Mouse (Mus musculus): ENCODE measurements around the gene Sox5. TPM values are rescaled to one million over a fixed set of nuclear protein-coding genes. Genes with fewer than 3 reads are reported as not detected.

Gene Sox5
- polyA plus RNA-seq, 1 experiment from 2014 or later = 14.1 TPM

DNA sequence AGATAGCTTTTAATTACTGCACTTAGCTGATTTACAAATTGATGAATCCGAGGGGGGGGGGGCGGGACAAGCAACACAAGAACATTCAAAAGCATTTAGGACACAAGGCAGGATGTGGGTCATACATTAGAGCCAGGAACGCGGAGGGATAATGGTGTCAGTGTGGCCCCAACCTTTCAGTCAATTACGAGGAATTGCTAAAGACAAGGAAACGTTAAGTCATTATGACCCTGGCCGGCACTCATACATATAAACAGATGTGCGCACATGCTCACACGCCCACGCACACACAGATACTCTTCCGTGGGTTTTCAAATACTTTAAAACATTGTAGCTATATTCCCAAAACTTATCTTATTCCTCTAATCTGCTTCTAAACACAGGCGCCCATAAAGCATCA is 19.9 kb downstream of the Sox5 start:
- Histone ChIP-seq H3K27me3 (no peaks in the 10 kb centered on the region), H3K36me3 (no peaks in the 10 kb centered on the region), H3K9me3 (replicated peaks) (no peaks in the 10 kb centered on the region), H3K4me3 (replicated peaks) (no peak overlapping the region), H3K9ac (no peak overlapping the region), H3K27ac (no peak overlapping the region), H3K4me1 (0 out of 2 replicates have a peak, but pooled peaks cover 3% of the 10 kb centered on the region), H3K4me2 (no peak overlapping the region)
- ATAC-seq (replicated peaks; ENCODE audit: low FRiP score) = no peak
- WGBS = 70% methylated on average over 12 of the region's 12 CpGs

DNA sequence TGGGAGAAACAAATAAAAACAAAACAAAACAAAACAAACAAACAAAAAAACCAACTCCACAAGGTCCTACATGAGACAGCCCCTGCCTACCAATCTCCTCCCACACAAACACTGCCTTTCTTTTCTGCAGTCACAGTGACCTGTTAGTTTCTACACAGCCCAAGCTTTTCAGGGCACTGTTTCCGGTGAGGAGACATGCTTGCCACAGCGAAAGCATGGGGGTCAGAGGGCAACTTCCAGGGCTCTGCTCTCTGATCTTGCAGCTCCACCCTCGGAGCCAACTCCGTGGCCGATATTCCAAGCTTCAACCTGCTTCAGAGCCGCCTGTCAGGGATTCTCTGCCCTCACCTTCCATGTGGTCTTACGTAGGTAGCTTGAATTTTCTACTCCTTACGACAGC is 22.6 kb downstream of the Sox5 start:
- H3K9me3 ChIP-seq (replicated peaks) = no peaks in the 10 kb centered on the region
- no peak overlapping the region for H3K27ac ChIP-seq
- no peaks in the 10 kb centered on the region for H3K36me3 ChIP-seq
- no peak for ATAC-seq (replicated peaks; ENCODE audit: low FRiP score)
- no peak overlapping the region for H3K9ac ChIP-seq
- no peak overlapping the region for H3K4me2 ChIP-seq
- H3K27me3 ChIP-seq = no peaks in the 10 kb centered on the region
- H3K4me1 ChIP-seq = peaks cover 10% of the 10 kb centered on the region; the same call in 1 of the 2 replicates
- WGBS = 33% methylated on average over 8 of the region's 8 CpGs
- no peak overlapping the region for H3K4me3 ChIP-seq (replicated peaks)

DNA sequence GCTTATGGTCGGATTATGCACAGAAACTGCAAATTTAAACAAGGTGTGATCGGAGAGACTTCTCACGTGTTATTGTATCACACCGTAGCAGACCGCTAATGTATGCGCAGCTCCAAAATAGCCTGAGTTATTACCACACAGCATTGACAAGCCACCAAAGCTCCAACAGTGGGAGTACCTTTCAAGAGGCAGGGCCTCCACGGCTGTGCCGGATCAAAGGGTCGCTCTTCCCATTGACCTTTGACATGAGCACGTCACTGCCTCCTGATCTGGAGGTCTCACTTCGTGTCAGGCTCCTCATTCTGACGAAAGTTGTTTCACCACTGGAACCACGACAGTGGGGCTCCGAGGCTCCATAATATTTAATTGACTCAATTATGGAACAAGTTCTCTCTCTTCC is 24.4 kb downstream of the Sox5 start:
- H3K27ac ChIP-seq = no peak overlapping the region
- H3K4me2 ChIP-seq = no peak overlapping the region
- H3K9ac ChIP-seq = no peak overlapping the region
- WGBS = 40% methylated on average over 14 of the region's 14 CpGs
- ATAC-seq (replicated peaks; ENCODE audit: low FRiP score) = no peak
- H3K4me1 ChIP-seq = peaks cover 18% of the 10 kb centered on the region; the same call in 1 of the 2 replicates
- H3K9me3 ChIP-seq (replicated peaks) = no peaks in the 10 kb centered on the region
- H3K4me3 ChIP-seq (replicated peaks) = no peak overlapping the region
- H3K27me3 ChIP-seq = no peaks in the 10 kb centered on the region
- no peaks in the 10 kb centered on the region for H3K36me3 ChIP-seq

DNA sequence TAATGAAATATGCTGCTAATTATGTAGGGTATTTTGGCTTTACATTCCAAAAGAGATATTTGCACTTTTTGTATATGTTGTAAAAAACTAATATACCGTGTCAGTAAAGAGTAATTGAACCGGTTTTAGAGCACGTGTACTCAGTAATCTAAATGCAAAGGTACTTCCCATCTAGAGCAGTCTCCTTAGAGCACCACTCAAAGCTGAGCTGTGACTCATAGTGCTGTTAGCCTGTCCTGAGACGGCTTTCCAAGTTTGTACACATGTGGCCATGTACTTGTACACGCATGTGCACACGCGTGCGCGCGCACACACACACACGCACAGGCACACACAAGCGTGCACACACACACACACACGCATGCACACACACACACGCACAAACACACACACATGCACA is 25.3 kb downstream of the Sox5 start:
- no peak for ATAC-seq (replicated peaks; ENCODE audit: low FRiP score)
- H3K27ac ChIP-seq = no peak overlapping the region
- H3K4me3 ChIP-seq (replicated peaks) = no peak overlapping the region
- no peak overlapping the region for H3K4me2 ChIP-seq
- WGBS = 88% methylated on average over 14 of the region's 14 CpGs
- H3K4me1 ChIP-seq = peaks cover 18% of the 10 kb centered on the region; the same call in 1 of the 2 replicates
- H3K9ac ChIP-seq = no peak overlapping the region
- H3K36me3 ChIP-seq = no peaks in the 10 kb centered on the region
- no peaks in the 10 kb centered on the region for H3K27me3 ChIP-seq
- no peaks in the 10 kb centered on the region for H3K9me3 ChIP-seq (replicated peaks)

DNA sequence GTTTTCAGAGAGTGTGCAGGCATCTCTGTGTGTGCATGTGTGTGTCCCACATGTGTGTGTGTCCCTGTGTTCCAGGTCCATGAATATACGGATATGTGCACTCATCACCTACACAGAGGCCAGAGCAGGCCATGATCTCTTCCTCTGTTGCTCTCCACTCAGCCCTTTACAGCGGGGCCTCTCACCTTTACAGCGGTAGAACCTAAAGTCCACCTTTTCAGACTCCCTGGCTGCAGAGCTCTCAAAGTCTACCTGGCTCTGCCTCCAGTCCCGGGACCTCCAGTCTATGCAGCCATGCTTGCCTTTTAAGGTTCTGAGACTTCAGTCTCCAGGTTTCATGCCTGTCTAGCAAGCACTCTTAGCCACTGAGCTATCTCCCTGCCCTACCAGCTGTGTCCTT is 26.5 kb downstream of the Sox5 start:
- Histone ChIP-seq H3K4me1 (peaks cover 19% of the 10 kb centered on the region; the same call in 1 of the 2 replicates), H3K9ac (no peak overlapping the region), H3K36me3 (no peaks in the 10 kb centered on the region), H3K4me2 (no peak overlapping the region), H3K4me3 (replicated peaks) (no peak overlapping the region), H3K27me3 (no peaks in the 10 kb centered on the region), H3K9me3 (replicated peaks) (no peaks in the 10 kb centered on the region), H3K27ac (no peak overlapping the region)
- ATAC-seq (replicated peaks; ENCODE audit: low FRiP score) = no peak
- 90% methylated on average over 4 of the region's 4 CpGs for WGBS

DNA sequence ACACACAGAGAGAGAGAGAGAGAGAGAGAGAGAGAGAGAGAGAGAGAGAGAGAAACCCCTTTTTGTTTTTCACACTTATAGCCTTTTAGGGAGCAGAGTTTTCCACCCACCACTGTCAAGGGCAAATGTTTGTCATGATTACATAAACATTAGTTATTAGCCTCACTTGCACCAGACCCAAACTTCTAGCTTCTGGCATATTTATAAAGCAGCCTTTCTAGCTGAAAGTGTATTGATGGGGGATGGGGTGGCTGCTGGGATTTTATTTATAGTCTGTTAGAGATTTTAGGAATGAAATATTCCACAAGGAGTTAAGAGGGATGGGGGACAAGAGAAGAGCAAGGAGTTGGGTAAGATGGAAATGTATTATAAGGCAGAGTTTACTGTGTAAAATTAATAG is 27.4 kb downstream of the Sox5 start:
- Histone ChIP-seq H3K4me2 (no peak overlapping the region), H3K27me3 (no peaks in the 10 kb centered on the region), H3K36me3 (no peaks in the 10 kb centered on the region), H3K4me1 (peaks cover 21% of the 10 kb centered on the region; the same call in 1 of the 2 replicates), H3K9ac (no peak overlapping the region), H3K27ac (peak overlapping the region; percentile 51; the same call in 1 of the 2 replicates), H3K4me3 (replicated peaks) (no peak overlapping the region), H3K9me3 (replicated peaks) (no peaks in the 10 kb centered on the region)
- ATAC-seq (replicated peaks; ENCODE audit: low FRiP score) = no peak

DNA sequence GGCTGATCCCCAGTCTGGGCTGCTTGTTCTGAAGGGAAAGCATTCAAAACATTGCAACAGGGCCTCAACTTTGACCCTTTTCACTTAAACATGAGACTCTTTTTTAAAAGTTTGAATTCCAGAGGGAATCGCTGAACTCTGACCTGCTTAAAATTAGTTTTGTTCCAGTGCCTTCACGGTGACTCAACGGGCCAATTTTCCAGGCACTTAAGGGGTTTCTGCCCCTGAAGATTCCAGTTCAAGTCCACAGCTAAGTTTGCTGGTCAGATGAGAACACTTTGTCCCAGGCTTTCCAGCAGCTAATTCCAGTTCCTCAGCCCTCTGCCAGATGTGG is 27.8 kb downstream of the Sox5 start:
- WGBS = 38% methylated on average over 3 of the region's 3 CpGs
- no peak overlapping the region for H3K9ac ChIP-seq
- peaks cover 21% of the 10 kb centered on the region; the same call in 1 of the 2 replicates for H3K4me1 ChIP-seq
- H3K36me3 ChIP-seq = no peaks in the 10 kb centered on the region
- no peaks in the 10 kb centered on the region for H3K27me3 ChIP-seq
- no peaks in the 10 kb centered on the region for H3K9me3 ChIP-seq (replicated peaks)
- no peak overlapping the region for H3K4me2 ChIP-seq
- H3K4me3 ChIP-seq (replicated peaks) = no peak overlapping the region
- H3K27ac ChIP-seq = peak overlapping the region; percentile 51; the same call in 1 of the 2 replicates
- ATAC-seq (replicated peaks; ENCODE audit: low FRiP score) = no peak

DNA sequence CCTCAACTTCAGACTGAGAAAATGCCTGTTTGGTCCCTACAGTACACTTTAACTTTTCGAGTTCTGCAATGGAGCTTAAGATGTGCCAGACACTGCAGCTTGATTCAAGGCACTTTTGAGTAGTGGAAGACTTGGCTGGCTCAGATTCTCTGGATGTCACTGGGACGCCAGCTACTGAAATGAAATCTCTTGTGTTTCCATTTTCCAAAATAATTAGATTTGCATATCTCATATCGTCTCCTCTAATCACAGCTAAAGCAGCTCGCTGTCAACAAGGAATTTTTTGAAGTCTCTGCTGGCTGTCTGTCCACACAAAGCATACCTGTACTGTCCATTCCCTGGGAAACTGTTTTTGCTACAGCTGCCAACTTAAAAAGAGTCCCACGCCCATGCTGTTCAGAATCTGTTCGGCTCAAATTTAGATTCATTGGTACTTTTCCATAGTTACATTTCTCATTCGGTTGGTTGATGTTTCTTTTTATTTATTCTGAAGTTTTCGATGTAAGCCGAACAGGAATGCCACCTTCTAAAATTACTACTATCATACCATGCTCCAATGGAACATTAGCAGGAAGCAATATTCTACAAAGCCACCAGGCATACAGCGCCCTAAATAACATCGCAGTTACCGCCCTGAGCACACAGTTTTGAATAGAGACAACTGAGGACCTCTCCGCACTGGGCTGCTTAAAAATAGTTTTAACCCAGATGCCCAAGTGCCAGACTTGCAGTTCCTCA is 28.4 kb downstream of the Sox5 start:
- peaks cover 21% of the 10 kb centered on the region; the same call in 1 of the 2 replicates for H3K4me1 ChIP-seq
- H3K4me2 ChIP-seq = no peak overlapping the region
- no peak overlapping the region for H3K27ac ChIP-seq
- no peaks in the 10 kb centered on the region for H3K36me3 ChIP-seq
- H3K9me3 ChIP-seq (replicated peaks) = no peaks in the 10 kb centered on the region
- 78% methylated on average over 13 of the region's 13 CpGs for WGBS
- ATAC-seq (replicated peaks; ENCODE audit: low FRiP score) = no peak
- H3K27me3 ChIP-seq = no peaks in the 10 kb centered on the region
- H3K9ac ChIP-seq = no peak overlapping the region
- H3K4me3 ChIP-seq (replicated peaks) = no peak overlapping the region

DNA sequence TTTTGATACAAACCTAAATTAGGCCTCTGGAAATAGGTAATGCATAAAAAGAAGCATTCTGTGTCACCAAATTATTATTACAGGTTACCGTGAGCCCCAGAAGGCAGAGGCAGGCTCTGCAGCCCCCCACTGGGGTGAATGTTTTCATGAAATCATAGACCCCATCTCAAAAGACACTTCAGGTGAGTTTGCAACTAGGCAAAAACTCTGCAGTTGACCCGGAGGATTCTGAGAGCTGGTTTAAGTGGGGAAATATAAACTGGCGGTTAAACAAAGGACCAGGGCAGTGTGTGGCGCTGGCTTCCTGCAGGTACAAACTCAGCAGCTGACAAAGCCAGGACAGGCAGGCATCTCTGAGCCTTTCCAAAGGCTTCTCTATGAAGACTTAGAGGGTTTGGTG is 30.2 kb downstream of the Sox5 start:
- Histone ChIP-seq H3K4me3 (replicated peaks) (no peak overlapping the region), H3K9ac (no peak overlapping the region), H3K9me3 (replicated peaks) (no peaks in the 10 kb centered on the region), H3K4me1 (peaks cover 18% of the 10 kb centered on the region; the same call in 1 of the 2 replicates), H3K27ac (no peak overlapping the region), H3K4me2 (no peak overlapping the region), H3K36me3 (no peaks in the 10 kb centered on the region), H3K27me3 (no peaks in the 10 kb centered on the region)
- WGBS = 90% methylated on average over 4 of the region's 4 CpGs
- ATAC-seq (replicated peaks; ENCODE audit: low FRiP score) = no peak

DNA sequence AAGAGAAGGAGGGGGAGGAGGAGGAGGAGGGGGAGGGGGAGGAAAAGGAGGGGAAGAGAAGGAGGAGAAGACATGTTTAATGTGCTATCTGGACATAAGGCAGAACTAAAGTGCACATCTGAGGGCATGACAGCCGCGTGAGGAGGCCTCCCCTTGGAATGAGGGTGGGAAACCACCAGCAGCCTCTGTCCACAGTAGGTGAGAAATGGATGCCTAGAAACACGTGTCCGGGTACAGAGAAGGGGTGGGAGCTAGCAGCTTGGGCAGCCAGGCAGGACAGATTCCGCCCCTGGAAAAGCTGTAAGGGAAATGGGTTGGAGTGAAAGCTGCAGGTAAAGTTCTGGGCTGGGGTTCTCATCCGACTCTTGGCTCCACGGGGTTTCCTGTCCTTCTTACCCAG is 31.6 kb downstream of the Sox5 start:
- 43% methylated on average over 7 of the region's 7 CpGs for WGBS
- Histone ChIP-seq H3K27ac (no peak overlapping the region), H3K27me3 (no peaks in the 10 kb centered on the region), H3K4me1 (peaks cover 15% of the 10 kb centered on the region; the same call in 1 of the 2 replicates), H3K36me3 (no peaks in the 10 kb centered on the region), H3K4me2 (no peak overlapping the region), H3K9me3 (replicated peaks) (no peaks in the 10 kb centered on the region), H3K4me3 (replicated peaks) (no peak overlapping the region), H3K9ac (no peak overlapping the region)
- peak; percentile 58; the same call in 1 of the 2 replicates for ATAC-seq (replicated peaks; ENCODE audit: low FRiP score)

DNA sequence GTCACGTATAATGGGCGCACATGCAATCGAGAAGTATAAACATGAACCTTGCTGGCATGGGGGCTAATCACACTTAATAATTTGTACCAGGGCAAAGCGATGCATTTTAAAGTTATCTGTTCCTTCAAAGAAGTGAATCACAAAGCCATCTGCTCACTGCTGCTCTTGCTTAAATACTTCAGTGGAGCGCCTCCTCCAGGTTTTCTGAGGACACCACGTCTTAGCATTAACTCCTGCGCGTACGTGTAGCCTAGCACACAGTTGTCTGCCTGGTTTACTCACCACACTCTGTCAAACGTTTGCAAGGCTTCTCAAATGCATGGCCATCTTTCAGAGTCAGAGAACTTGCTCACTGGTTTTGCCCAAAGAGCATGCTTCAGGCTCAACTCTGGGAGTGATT is 35.3 kb downstream of the Sox5 start:
- no peaks in the 10 kb centered on the region for H3K9me3 ChIP-seq (replicated peaks)
- no peaks in the 10 kb centered on the region for H3K36me3 ChIP-seq
- no peak overlapping the region for H3K27ac ChIP-seq
- H3K4me2 ChIP-seq = no peak overlapping the region
- 0 out of 2 replicates have a peak, but pooled peaks cover 3% of the 10 kb centered on the region for H3K4me1 ChIP-seq
- H3K9ac ChIP-seq = no peak overlapping the region
- 90% methylated on average over 10 of the region's 10 CpGs for WGBS
- ATAC-seq (replicated peaks; ENCODE audit: low FRiP score) = no peak
- no peaks in the 10 kb centered on the region for H3K27me3 ChIP-seq
- no peak overlapping the region for H3K4me3 ChIP-seq (replicated peaks)

DNA sequence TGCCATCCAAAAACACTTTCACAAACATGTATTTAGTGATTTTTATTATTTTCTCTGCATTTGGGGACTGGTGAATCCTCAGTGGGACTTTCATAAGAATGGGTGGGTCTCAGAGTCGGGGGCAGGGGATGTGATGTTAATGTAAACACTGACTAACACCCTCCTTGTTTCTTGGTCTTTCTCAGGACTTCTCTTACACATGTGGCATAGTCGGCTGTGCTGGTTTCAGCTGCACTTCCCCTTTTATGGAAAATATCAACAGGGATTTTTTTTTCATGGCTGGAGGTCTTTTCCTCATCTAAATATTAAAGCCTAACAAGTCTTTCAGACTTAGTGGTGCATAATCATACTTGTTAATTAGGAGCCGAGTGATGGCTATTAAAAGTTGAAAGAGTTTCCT is 39.2 kb downstream of the Sox5 start:
- Histone ChIP-seq H3K4me2 (no peak overlapping the region), H3K27ac (no peak overlapping the region), H3K9me3 (replicated peaks) (no peaks in the 10 kb centered on the region), H3K4me1 (no peaks in the 10 kb centered on the region), H3K36me3 (no peaks in the 10 kb centered on the region), H3K9ac (no peak overlapping the region), H3K4me3 (replicated peaks) (no peak overlapping the region), H3K27me3 (no peaks in the 10 kb centered on the region)
- 53% methylated on average over 3 of the region's 3 CpGs for WGBS
- ATAC-seq (replicated peaks; ENCODE audit: low FRiP score) = no peak

Data from kidney, embryonic 15.5 days (tissue).